Mouse (Mus musculus) neural tube, embryonic 14.5 days (tissue): ENCODE data around the gene Fam177a. TPM values are rescaled to one million over a fixed set of nuclear protein-coding genes. Genes with fewer than 3 reads are reported as not detected.
"Not testable (repeated sequence)": the region's sequence is repeated elsewhere in the genome, so short reads cannot be mapped to it uniquely, and the experiment has no call there.

Experiments used
- ATAC-seq: fragments of 200-750 bp; cut with Nextera tagmentation; 2 replicates; pipeline ENCODE4 v1.8.0; 2017; ENCODE audit warnings: low read depth, mild to moderate bottlenecking, moderate TSS enrichment, moderate library complexity
- H3K27ac ChIP-seq: fragments of 300-500 bp; sonication (generic); 2 replicates; pipeline ENCODE4 v1.5.1; 2014; ENCODE audit warnings: low read depth, mild to moderate bottlenecking, control low read depth, low read length, moderate library complexity, mixed read lengths
- H3K27me3 ChIP-seq: fragments of 300-500 bp; sonication (generic); 2 replicates; pipeline ENCODE4 v1.6.1; 2014; ENCODE audit warnings: low read length; ENCODE audit not compliant: control insufficient read depth, insufficient read depth
- H3K36me3 ChIP-seq: fragments of 300-500 bp; sonication (generic); 2 replicates; pipeline ENCODE4 v1.6.1; 2014; ENCODE audit warnings: low read length, mixed read lengths; ENCODE audit not compliant: control insufficient read depth, insufficient read depth
- H3K4me1 ChIP-seq: fragments of 300-500 bp; sonication (generic); 2 replicates; pipeline ENCODE4 v1.6.1; 2014; ENCODE audit warnings: low read length; ENCODE audit not compliant: control insufficient read depth, insufficient read depth
- H3K4me2 ChIP-seq: fragments of 300-500 bp; sonication (generic); 2 replicates; pipeline ENCODE4 v1.6.1; 2014; ENCODE audit warnings: mild to moderate bottlenecking, low read depth, low read length, control low read depth
- H3K4me3 ChIP-seq: fragments of 300-500 bp; sonication (generic); 2 replicates; pipeline ENCODE4 v1.5.1; 2014; ENCODE audit warnings: low read depth, low read length, control low read depth, mixed read lengths
- H3K9ac ChIP-seq: fragments of 300-500 bp; sonication (generic); replicated peaks from 2 replicates; pipeline ENCODE4 v1.6.1; 2014; ENCODE audit warnings: low read depth, mild to moderate bottlenecking, control low read depth, low read length, mixed read lengths
- H3K9me3 ChIP-seq: fragments of 300-500 bp; sonication (generic); 2 replicates; pipeline ENCODE4 v1.6.1; 2016; ENCODE audit warnings: low read length; ENCODE audit not compliant: control insufficient read depth
- WGBS: fragments of 180-500 bp; shearing (Covaris S2); extraction: QIAGEN DNeasy Blood & Tissue Kit; methylation state at CpG from one replicate; pipeline ENCODE4 v1.1.7; 2014; 5-methylcytosine and 5-hydroxymethylcytosine counted together
- polyA plus RNA-seq: library from polyadenylated mRNA; unstranded; fragments of >200 nt; fragmentation: Nextera tagmentation; extraction: Ambion mirVana; gene quantifications from 2 replicates; pipeline ENCODE4 v1.2.1, GENCODE M21; 2014

Fam177a gene
- 65.6 and 69.5 TPM in 2 replicates for polyA plus RNA-seq

DNA sequence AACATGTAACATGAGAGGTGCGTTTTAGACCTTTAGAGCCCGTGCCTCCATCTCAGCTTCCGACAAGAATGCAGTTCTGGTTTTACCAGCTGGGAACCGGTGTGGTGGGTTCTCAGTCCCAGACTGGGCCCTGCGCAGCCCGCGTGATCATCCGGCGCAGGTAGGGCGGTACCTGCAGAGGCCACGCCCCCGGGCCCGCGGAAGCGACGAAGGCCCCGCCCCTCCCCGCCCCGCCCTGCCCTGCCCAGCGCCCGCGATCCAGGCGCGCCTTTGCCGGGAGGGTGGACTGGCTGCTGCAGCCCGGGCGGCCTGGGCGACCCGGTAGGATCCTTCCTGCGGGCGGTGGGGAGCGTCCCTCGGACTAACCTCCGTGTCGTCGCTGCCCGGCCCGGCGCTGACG, at the start of gene Fam177a:
Fam177a (plus strand) TSS at position 228 of the 400 bp plus-strand sequence.
- peak; percentile 99 for ATAC-seq
- H3K9ac ChIP-seq, H3K27me3 ChIP-seq, H3K9me3 ChIP-seq, H3K27ac ChIP-seq, H3K36me3 ChIP-seq, H3K4me1 ChIP-seq, H3K4me3 ChIP-seq, H3K4me2 ChIP-seq: not testable (repeated sequence)
- WGBS, result no CpG with 5 or more reads among the region's 40 CpGs

- no peak overlapping the region for H3K4me3 ChIP-seq
- ATAC-seq, result no peak
- WGBS, result 96% methylated on average over 2 of the region's 2 CpGs
- no peaks in the 10 kb centered on the region for H3K9me3 ChIP-seq
- H3K36me3 ChIP-seq, result no peaks in the 10 kb centered on the region
- H3K4me2 ChIP-seq, result no peak overlapping the region
- H3K27ac ChIP-seq, result no peak overlapping the region
- no peak overlapping the region for H3K9ac ChIP-seq
- H3K27me3 ChIP-seq, result no peaks in the 10 kb centered on the region
- 0 out of 2 replicates have a peak, but pooled peaks cover 2% of the 10 kb centered on the region for H3K4me1 ChIP-seq
These were observed 49.0 kb upstream of the Fam177a start for GRCm38 (mm10) chr12:55075296-55075695.

GRCm38 (mm10) chr12:55078706-55079105, 45.6 kb upstream of the Fam177a start:
- H3K9ac ChIP-seq, H3K27ac ChIP-seq, ATAC-seq, H3K27me3 ChIP-seq, H3K4me1 ChIP-seq, H3K9me3 ChIP-seq, H3K4me3 ChIP-seq, H3K36me3 ChIP-seq, H3K4me2 ChIP-seq: not testable (repeated sequence)
- WGBS, result 55% methylated on average over 2 of the region's 2 CpGs

- H3K36me3 ChIP-seq, H3K9me3 ChIP-seq, H3K4me1 ChIP-seq, H3K27me3 ChIP-seq: not testable (repeated sequence)
- Histone ChIP-seq H3K27ac (peak within 1 kb of the TSS; percentile 74), H3K4me2 (peak within 1 kb of the TSS; percentile 55), H3K4me3 (peak within 1 kb of the TSS; percentile 52), H3K9ac (peak within 1 kb of the TSS; percentile 47)
- ATAC-seq, result peak; percentile 99
- under 1% methylated on average over 60 of the region's 60 CpGs for WGBS
These were observed 44.3 kb upstream of the Fam177a start, which contains the start of the genes 2700097O09Rik and Srp54a for GRCm38 (mm10) chr12:55079726-55080600. Gene 2700097O09Rik (minus strand): TSS chr12:55080110. Gene Srp54a (plus strand): TSS chr12:55080262.

DNA sequence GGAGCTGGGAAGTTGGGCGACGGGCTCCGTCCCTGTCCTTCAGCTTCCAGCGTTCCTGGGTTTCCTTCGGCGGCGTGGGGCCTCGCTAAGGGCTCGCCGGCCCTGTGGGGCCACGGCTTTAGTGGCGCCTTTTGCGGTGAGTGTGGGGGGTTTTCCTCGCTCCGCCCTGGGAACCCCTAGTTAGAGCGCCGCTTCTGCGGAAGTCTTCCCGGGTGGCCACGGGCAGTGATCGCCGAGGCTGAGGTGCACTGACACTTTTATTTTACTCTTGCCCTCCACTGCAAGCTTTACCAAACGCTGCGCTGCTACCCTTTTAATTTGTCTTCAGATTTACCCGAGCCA, 43.7 kb upstream of the Fam177a start:
- peak overlapping the region; percentile 47 for H3K9ac ChIP-seq
- H3K27ac ChIP-seq, result peak overlapping the region; percentile 52; the same call in 1 of the 2 replicates
- H3K9me3 ChIP-seq, H3K36me3 ChIP-seq, ATAC-seq, H3K27me3 ChIP-seq, H3K4me1 ChIP-seq: not testable (repeated sequence)
- WGBS, result under 1% methylated on average over 25 of the region's 25 CpGs
- peak overlapping the region; percentile 40 for H3K4me2 ChIP-seq
- peak overlapping the region; percentile 52 for H3K4me3 ChIP-seq

DNA sequence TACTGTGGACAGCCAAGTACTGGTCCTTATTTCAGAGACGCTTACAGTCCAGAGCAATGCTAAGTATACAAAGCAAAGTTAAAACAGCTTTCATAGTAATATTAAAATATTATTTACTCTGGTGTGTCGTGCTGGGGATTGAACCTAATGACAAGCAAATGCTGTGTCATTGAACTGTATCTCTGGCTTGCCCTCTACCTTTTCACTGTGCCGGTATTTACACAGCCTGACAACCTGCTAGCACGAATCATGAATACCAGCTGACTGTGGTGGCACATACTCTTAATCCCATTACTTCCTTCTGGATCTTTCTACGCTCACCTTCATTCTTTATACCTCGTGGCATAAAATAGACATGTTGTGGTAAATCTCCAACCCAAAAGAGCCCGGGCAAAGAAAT, 32.1 kb upstream of the Fam177a start:
- H3K27ac ChIP-seq, H3K27me3 ChIP-seq, H3K9me3 ChIP-seq, H3K4me3 ChIP-seq, H3K4me2 ChIP-seq, H3K9ac ChIP-seq, H3K4me1 ChIP-seq, ATAC-seq, H3K36me3 ChIP-seq: not testable (repeated sequence)
- no CpG with 5 or more reads among the region's 7 CpGs for WGBS

DNA sequence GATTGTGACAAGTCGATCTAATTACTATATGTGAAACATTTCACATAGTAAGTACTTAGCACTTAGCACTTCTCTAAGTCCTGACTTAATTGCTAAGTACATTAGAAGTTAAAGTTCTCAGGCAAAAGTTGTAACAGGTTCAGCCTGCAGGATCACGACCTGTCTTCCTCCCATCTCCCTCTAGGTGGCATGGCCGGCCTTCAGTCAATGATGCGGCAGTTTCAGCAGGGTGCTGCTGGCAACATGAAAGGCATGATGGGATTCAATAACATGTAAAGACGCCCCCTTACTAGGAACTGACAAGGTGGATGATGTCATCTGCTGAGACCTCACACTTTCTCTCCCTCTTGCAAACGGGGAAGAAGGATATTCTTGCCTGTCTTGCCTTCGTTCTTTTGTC, 11.7 kb upstream of the Fam177a start:
- H3K27ac ChIP-seq, H3K4me2 ChIP-seq, H3K4me3 ChIP-seq, H3K9ac ChIP-seq, ATAC-seq, H3K9me3 ChIP-seq, H3K36me3 ChIP-seq, H3K27me3 ChIP-seq, H3K4me1 ChIP-seq: not testable (repeated sequence)
- no CpG with 5 or more reads among the region's 7 CpGs for WGBS

GRCm38 (mm10) chr12:55124731-55125130, 462 bp downstream of the Fam177a start:
- peak; percentile 54 for ATAC-seq
- not testable (repeated sequence) for H3K27ac ChIP-seq, H3K4me3 ChIP-seq, H3K4me1 ChIP-seq, H3K4me2 ChIP-seq, H3K9me3 ChIP-seq, H3K36me3 ChIP-seq, H3K9ac ChIP-seq, H3K27me3 ChIP-seq
- no CpG with 5 or more reads among the region's 18 CpGs for WGBS

GRCm38 (mm10) chr12:55135540-55135939, 11.3 kb downstream of the Fam177a start:
- not testable (repeated sequence) for H3K4me1 ChIP-seq, H3K4me3 ChIP-seq, H3K9ac ChIP-seq, H3K9me3 ChIP-seq, H3K36me3 ChIP-seq, H3K27me3 ChIP-seq, H3K4me2 ChIP-seq, H3K27ac ChIP-seq, ATAC-seq
- WGBS, result no CpG with 5 or more reads among the region's 6 CpGs
